Mouse (Mus musculus) heart, embryonic 16.5 days (tissue): Measurements from ENCODE around the gene Sgca. TPM values are rescaled to one million over a fixed set of nuclear protein-coding genes. Genes with fewer than 3 reads are reported as not detected.

Experiments
- ATAC-seq: fragments of 200-750 bp; cut with Nextera tagmentation; replicated peaks from 2 replicates; pipeline ENCODE4 v1.8.0; 2017; ENCODE audit warnings: moderate number of reproducible peaks; ENCODE audit not compliant: insufficient read depth, low FRiP score; ENCODE audit errors: extremely low read depth
- H3K27ac ChIP-seq: fragments of 300-500 bp; sonication (generic); 2 replicates; pipeline ENCODE4 v1.5.1; 2014; ENCODE audit warnings: mild to moderate bottlenecking, low read length, control low read depth, moderate library complexity
- H3K27me3 ChIP-seq: fragments of 300-500 bp; sonication (generic); 2 replicates; pipeline ENCODE4 v1.6.1; 2014; ENCODE audit warnings: low read length, mixed read lengths; ENCODE audit not compliant: control insufficient read depth, insufficient read depth
- H3K36me3 ChIP-seq: fragments of 300-500 bp; sonication (generic); 2 replicates; pipeline ENCODE4 v1.6.1; 2014; ENCODE audit not compliant: control insufficient read depth, insufficient read depth
- H3K4me1 ChIP-seq: fragments of 300-500 bp; sonication (generic); 2 replicates; pipeline ENCODE4 v1.6.1; 2014; ENCODE audit warnings: low read length, mixed read lengths; ENCODE audit not compliant: control insufficient read depth, insufficient read depth
- H3K4me2 ChIP-seq: fragments of 300-500 bp; sonication (generic); 2 replicates; pipeline ENCODE4 v1.6.1; 2014; ENCODE audit warnings: low read depth, mild to moderate bottlenecking, control low read depth, low read length
- H3K4me3 ChIP-seq: fragments of 300-500 bp; sonication (generic); 2 replicates; pipeline ENCODE4 v1.5.1; 2014; ENCODE audit warnings: mild to moderate bottlenecking, control low read depth, low read length
- H3K9ac ChIP-seq: fragments of 300-500 bp; sonication (generic); 2 replicates; pipeline ENCODE4 v1.6.1; 2014; ENCODE audit warnings: low read length, control low read depth
- H3K9me3 ChIP-seq: fragments of 300-500 bp; sonication (generic); replicated peaks from 2 replicates; pipeline ENCODE4 v1.6.1; 2016; ENCODE audit warnings: low read length; ENCODE audit not compliant: control insufficient read depth
- WGBS: fragments of 180-500 bp; shearing (Covaris S2); extraction: QIAGEN DNeasy Blood & Tissue Kit; methylation state at CpG from one replicate; pipeline ENCODE4 v1.1.7; 2014; 5-methylcytosine and 5-hydroxymethylcytosine counted together
- polyA plus RNA-seq: library from polyadenylated mRNA; unstranded; fragments of >200 nt; fragmentation: Nextera tagmentation; extraction: Ambion mirVana; gene quantifications from 2 replicates; pipeline ENCODE4 v1.2.1, GENCODE M21; 2015

The Sgca gene
- polyA plus RNA-seq, 1 experiment from 2014 or later: 29.4 TPM

GRCm38 (mm10) chr11:94985140-94985539 lies 9.0 kb upstream of the Sgca start:
- Histone ChIP-seq H3K27me3 (no peaks in the 10 kb centered on the region), H3K4me2 (no peak overlapping the region), H3K4me3 (no peak overlapping the region), H3K4me1 (peaks cover 23% of the 10 kb centered on the region), H3K27ac (no peak overlapping the region), H3K9ac (no peak overlapping the region), H3K9me3 (no peaks in the 10 kb centered on the region), H3K36me3 (no peaks in the 10 kb centered on the region)
- ATAC-seq: no peak
- WGBS: 42% methylated on average over 1 of the region's 1 CpGs

- Histone ChIP-seq H3K4me1 (peaks cover 28% of the 10 kb centered on the region), H3K4me2 (peak overlapping the region; percentile 59), H3K9ac (peak overlapping the region; percentile 6; the same call in 1 of the 2 replicates), H3K36me3 (no peaks in the 10 kb centered on the region), H3K27me3 (no peaks in the 10 kb centered on the region), H3K9me3 (no peaks in the 10 kb centered on the region), H3K27ac (peak overlapping the region; percentile 1; the same call in 1 of the 2 replicates), H3K4me3 (peak overlapping the region; percentile 33; the same call in 1 of the 2 replicates)
- WGBS: 74% methylated on average over 11 of the region's 11 CpGs
- ATAC-seq: no peak
Observed at GRCm38 (mm10) chr11:94979462-94980179, 3.5 kb upstream of the Sgca start.

GRCm38 (mm10) chr11:94978947-94979346 lies 2.8 kb upstream of the Sgca start:
- peak; percentile 90 for ATAC-seq
- Histone ChIP-seq H3K9ac (peak overlapping the region; percentile 11; the same call in 1 of the 2 replicates), H3K27me3 (no peaks in the 10 kb centered on the region), H3K27ac (peak overlapping the region; percentile 1; the same call in 1 of the 2 replicates), H3K4me1 (peaks cover 29% of the 10 kb centered on the region), H3K4me2 (peak overlapping the region; percentile 59), H3K4me3 (peak overlapping the region; percentile 33), H3K9me3 (no peaks in the 10 kb centered on the region), H3K36me3 (no peaks in the 10 kb centered on the region)
- under 1% methylated on average over 20 of the region's 20 CpGs for WGBS

GRCm38 (mm10) chr11:94978178-94978915 lies 2.2 kb upstream of the Sgca start:
- Histone ChIP-seq H3K27ac (peak overlapping the region; percentile 26; the same call in 1 of the 2 replicates), H3K36me3 (no peaks in the 10 kb centered on the region), H3K9ac (0 out of 2 replicates have a peak overlapping the region, but pooled peaks have one; percentile 11), H3K4me2 (peak overlapping the region; percentile 59), H3K9me3 (no peaks in the 10 kb centered on the region), H3K27me3 (no peaks in the 10 kb centered on the region), H3K4me1 (peaks cover 33% of the 10 kb centered on the region), H3K4me3 (no peak overlapping the region)
- ATAC-seq: no peak
- 37% methylated on average over 9 of the region's 9 CpGs for WGBS

- ATAC-seq: no peak
- H3K9ac ChIP-seq: no peak overlapping the region; the same call in 1 of the 2 replicates
- H3K9me3 ChIP-seq: no peaks in the 10 kb centered on the region
- H3K4me3 ChIP-seq: no peak overlapping the region
- H3K4me2 ChIP-seq: no peak overlapping the region
- H3K27me3 ChIP-seq: no peaks in the 10 kb centered on the region
- 38% methylated on average over 2 of the region's 2 CpGs for WGBS
- peaks cover 35% of the 10 kb centered on the region for H3K4me1 ChIP-seq
- peak overlapping the region; percentile 77 for H3K27ac ChIP-seq
- H3K36me3 ChIP-seq: no peaks in the 10 kb centered on the region
Observed at GRCm38 (mm10) chr11:94974951-94975350, 1.2 kb downstream of the Sgca start.

- peak; percentile 71; the same call in 1 of the 2 replicates for ATAC-seq
- peak overlapping the region; percentile 82 for H3K27ac ChIP-seq
- peak overlapping the region; percentile 49 for H3K4me3 ChIP-seq
- peak overlapping the region; percentile 73 for H3K9ac ChIP-seq
- peak overlapping the region; percentile 53 for H3K4me2 ChIP-seq
- H3K9me3 ChIP-seq: no peaks in the 10 kb centered on the region
- WGBS: 32% methylated on average over 4 of the region's 4 CpGs
- no peaks in the 10 kb centered on the region for H3K36me3 ChIP-seq
- peaks cover 31% of the 10 kb centered on the region for H3K4me1 ChIP-seq
- H3K27me3 ChIP-seq: no peaks in the 10 kb centered on the region
Observed at GRCm38 (mm10) chr11:94973313-94973712, 2.8 kb downstream of the Sgca start.

- peak overlapping the region; percentile 53 for H3K4me2 ChIP-seq
- no peaks in the 10 kb centered on the region for H3K27me3 ChIP-seq
- 26% methylated on average over 5 of the region's 5 CpGs for WGBS
- peak overlapping the region; percentile 49 for H3K4me3 ChIP-seq
- peak; percentile 25; the same call in 1 of the 2 replicates for ATAC-seq
- H3K27ac ChIP-seq: peak overlapping the region; percentile 82
- no peaks in the 10 kb centered on the region for H3K9me3 ChIP-seq
- peaks cover 26% of the 10 kb centered on the region for H3K4me1 ChIP-seq
- H3K36me3 ChIP-seq: no peaks in the 10 kb centered on the region
- H3K9ac ChIP-seq: peak overlapping the region; percentile 73
Observed at GRCm38 (mm10) chr11:94972887-94973286, 3.2 kb downstream of the Sgca start.

GRCm38 (mm10) chr11:94971895-94972615 lies 4.1 kb downstream of the Sgca start:
- Histone ChIP-seq H3K4me3 (peak overlapping the region; percentile 49), H3K9ac (peak overlapping the region; percentile 73), H3K27ac (no peak overlapping the region), H3K9me3 (no peaks in the 10 kb centered on the region), H3K4me1 (peaks cover 25% of the 10 kb centered on the region), H3K27me3 (no peaks in the 10 kb centered on the region), H3K36me3 (no peaks in the 10 kb centered on the region), H3K4me2 (peak overlapping the region; percentile 53)
- 65% methylated on average over 16 of the region's 16 CpGs for WGBS
- no peak for ATAC-seq
